Mouse (Mus musculus): Measurements from ENCODE around the gene Trpm7. TPM values are rescaled to one million over a fixed set of nuclear protein-coding genes. Genes with fewer than 3 reads are reported as not detected.
"Not testable (repeated sequence)": the region's sequence is repeated elsewhere in the genome, so short reads cannot be mapped to it uniquely, and the experiment has no call there.

Trpm7 gene
- polyA plus RNA-seq (2012; rRNA removed) = 8.7 and 9.8 TPM in 2 replicates

DNA sequence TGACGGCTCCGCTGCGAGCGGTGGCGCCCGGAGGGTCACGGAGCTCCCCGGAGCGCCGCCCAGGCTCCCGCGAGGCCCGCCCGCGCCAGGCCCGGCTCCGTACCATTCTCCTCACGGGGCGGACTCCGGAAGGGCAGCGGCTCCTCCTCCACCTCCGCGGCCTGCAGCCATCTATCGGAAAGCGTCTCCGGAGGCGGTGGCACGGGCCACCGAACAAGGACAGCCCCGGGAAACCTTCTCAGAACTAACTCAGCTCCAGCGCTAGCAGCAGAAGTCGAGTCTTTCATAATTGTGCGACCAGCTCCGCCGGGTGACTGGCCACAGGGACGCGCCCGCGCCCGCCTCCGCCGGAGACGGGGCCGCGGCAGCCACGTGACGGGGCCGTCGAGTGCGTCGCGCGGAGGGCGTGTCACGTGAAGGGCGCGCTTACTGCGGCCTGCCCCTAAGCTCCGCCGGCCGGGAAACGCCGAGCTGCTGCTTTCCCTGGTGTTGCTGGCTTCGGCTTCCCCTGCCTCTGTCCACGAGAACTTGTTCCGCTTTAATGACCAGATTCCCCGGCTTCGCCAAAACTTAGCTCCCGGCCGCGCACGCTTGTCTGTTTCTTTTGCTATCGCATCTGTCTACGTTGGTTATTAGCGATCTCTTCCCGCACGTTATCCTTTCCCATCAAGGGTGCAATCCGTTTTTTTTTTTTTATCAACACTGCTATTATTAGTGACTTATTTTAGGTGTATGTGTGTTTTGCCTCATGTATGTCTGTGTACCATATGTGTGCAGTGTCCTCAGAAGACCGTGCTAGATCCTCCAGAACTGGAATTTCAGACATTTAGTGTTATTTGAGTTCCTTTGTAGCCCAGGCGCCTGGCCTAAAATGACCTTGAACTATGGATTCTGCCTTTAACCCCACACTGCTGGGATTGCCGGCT lies at the start of gene Trpm7:
TSS of gene Trpm7 (minus strand) at position 360 of the 926 bp plus-strand sequence.
- peak; percentile 37 for DNase-seq (ENCODE audit: low read depth)

DNA sequence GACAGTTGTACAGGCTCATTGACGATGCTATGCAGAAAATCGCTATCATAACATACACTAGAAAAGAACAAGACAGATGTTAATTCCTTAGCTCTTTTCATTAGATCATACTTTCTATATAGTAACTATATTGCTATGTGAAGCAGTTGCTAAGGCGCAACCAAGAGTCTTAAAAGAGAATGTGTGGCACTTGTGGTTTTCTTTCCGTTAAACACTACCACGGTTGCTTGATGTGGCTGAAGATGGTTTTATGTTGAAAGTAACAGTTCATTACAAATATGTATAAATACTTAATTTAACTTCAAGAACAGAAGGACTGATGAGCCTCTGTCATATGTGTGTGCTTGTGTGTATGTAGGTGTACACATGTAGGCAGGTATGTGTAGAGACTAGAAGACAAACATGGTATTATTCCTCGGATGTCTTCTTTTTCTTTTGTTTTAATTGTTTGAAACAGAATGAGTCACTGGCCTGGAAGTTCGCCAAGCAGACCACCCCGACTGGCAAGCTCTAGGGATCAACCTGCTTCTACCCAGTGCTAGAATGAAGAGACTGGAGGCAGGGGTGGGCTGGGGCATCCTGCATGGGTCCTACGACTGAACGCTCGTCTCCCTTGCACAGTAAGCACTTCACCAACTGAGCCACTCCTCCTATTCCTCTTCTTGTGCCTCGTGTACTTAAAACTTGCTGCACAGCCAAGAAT lies 44.5 kb upstream of the Trpm7 start:
- no peak for DNase-seq (ENCODE audit: low read depth)

DNA sequence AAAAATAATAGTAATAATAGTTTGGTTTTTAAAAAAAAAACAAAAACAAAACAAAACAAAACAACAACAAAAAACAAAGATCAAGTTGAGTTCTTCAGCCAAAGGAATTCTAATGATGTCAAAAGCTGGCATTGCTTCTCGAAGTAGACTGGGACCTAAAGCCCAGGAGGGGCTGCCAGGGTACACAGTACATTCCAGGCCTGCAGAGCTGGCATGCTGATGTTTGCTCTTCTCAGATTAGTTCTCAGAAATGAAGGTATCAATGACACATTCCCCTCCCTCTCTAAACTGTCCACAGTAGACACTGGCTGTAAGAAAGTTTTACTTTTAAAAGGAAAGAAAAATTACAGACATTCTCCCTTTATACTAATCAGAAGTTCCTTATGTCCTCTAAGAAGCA lies 40.2 kb upstream of the Trpm7 start:
- no peak for DNase-seq (ENCODE audit: low read depth)

DNA sequence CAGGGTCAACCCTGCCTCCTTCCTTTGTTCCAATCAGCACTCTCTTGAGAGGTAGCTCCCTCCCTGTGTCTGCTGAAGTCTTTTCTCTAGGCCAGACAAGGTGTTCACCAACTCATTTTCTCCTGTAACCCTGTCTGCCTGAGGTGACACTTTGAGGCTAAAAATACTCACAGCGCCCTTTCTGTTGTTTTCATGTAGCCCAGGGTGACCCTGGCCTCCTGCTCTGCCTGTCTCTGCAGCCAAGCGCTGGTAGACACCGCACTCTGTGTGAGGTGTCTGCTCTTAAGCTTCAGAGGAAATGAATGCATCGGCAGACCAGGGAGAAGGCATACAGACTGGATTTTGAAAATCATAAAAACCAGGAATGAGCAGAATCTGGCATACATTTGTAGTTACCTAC lies 38.1 kb upstream of the Trpm7 start:
- DNase-seq (ENCODE audit: low read depth) = no peak

DNA sequence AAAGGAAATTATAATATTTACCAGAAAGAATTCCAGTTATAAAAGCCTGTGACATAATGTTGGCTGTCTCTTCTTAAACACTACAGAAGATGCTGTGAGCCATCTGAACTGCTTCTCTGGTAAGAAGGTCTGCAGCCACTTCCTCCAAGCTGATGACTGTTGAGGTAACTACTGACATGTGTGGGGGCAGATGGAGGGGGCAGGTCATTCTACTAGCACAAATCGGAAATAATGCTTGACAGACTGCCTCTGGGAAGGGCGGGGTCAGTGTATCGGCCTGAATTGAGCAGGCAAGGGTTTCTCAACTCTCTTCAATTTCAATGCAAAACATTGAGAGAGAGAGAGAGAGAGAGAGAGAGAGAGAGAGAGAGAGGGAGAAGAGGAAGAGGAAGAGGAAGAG lies 28.1 kb upstream of the Trpm7 start:
- no peak for DNase-seq (ENCODE audit: low read depth)

DNA sequence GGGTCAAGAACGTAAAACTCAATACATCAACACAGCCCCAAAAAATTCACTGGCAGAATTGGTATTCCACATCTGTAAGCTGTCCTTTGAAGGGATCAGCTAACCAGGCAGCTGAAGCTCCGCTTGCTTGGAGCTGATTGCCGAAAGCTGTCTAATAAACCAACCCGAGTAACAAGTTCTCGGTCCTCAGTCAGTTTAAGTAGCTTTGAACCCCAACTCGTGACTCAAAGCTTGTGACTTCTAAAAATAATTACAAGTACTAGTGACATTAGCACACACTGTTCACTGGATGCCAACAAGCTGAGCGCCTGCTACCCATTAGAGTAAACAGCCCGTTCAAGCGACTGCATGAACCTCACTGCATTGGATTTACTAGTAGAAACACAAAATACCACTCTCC lies 21.5 kb upstream of the Trpm7 start:
- DNase-seq (ENCODE audit: low read depth) = no peak

DNA sequence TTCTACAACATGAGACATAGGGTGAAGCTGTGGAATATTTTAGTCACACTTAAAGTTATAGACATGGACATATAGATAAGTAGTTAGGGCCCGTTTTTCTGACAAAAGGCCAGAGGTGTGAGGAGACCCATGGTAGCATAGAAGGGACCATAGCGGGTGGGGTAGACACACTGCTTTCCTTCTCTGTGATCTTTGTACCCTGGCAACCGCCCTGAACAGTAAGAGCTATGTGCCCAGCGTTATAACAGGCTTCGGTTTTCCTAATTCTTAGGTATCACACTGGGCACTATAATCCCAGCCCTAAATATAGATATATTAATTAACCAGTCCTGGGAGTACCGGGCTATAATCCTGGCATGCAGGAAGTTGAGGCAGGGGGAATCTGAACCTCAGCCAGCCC lies 20.9 kb upstream of the Trpm7 start:
- no peak for DNase-seq (ENCODE audit: low read depth)

DNA sequence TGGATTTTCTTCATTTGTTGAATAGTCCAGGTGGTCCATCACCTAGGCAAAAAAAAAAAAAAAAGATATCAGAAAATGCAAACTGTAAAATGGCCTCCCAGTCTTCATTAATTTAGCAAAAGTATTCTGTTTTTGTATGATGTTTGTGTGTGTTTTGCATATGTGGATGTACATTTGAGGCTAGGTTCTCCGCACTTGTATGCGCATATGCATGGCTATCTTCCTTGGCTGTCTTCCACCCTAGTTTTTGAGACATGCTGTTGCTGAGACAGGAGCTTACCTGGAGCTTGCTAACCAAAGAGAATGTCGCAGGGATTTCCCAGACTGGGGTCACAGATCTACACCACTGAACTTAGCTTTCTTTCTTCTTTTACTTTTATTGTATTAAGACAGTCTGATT lies 18.2 kb upstream of the Trpm7 start:
- DNase-seq (ENCODE audit: low read depth) = no peak

DNA sequence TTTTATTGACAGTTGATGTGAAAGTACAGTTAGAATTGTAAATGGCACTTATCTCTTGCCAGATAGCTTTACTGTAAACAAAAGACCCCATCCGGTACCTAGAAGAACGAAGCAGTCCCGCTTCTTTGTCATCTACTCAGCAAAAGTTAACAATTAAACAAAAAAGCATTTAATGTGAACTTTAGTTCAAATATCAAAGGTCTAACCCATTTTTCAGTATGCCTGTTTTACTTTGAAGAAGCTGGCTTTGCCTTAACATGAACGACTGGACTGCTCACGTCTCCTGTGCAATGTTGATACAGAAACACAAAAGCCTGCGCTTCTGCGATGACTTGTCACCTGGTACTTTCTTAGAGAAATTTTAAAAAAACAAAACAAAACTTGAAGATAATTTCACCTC lies 16.3 kb upstream of the Trpm7 start:
- no peak for DNase-seq (ENCODE audit: low read depth)

DNA sequence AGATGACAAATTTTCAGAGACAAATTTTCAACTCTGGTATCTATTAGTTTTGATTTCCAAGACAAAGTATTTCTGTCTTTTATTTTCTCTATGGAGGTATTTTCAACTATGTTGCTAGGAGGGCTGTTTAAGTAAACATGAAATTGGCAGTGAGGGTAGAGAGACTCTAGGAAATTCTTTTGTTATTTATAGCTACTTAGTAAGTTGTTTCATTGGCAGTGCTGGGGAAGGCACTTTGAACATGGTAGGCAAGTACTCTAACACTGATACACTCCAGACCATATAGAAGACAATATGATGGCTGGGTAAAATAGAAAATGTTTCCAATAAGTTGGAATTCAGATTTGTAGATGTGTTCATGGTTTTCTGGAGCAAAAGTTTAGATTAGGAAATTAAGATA lies 15.7 kb upstream of the Trpm7 start:
- no peak for DNase-seq (ENCODE audit: low read depth)

DNA sequence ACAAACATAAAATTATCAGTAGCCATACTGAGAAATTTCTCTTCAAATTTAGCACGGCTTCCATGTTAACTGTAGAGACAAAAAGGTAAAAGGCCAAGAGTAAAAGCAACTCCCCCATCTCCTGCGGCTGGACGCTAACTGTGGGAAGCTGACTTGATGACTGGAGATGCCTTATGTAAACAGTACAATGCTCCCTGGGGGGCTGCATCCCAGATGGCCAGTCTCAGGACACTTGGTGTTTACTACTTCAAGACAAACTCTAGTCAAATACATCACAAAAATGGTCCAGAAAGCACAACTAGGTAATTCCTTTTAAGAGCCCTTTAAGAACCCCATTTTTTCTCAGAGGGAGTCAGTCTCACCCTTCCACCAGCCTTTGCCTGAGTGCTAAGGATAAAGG lies 11.1 kb upstream of the Trpm7 start:
- no peak for DNase-seq (ENCODE audit: low read depth)

DNA sequence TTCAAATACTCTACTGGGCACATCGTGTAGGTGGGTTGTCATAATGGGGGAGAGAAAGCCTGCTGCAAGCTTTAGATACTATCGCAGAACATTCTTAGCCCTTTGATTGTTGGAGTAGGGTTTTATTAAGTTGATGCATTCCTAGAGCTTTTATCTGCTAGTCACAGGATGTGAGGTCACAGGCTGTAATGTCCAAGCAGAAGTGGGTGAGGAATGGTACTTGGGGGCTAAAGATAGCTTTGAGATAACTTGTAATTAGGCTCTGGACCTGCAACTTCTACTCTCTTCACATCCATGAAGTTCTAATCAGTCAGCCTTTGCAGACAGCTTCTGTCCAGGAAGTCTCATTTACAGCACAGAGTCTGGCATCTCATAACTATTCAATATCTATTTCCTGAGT lies 9.8 kb upstream of the Trpm7 start:
- DNase-seq (ENCODE audit: low read depth) = no peak

DNA sequence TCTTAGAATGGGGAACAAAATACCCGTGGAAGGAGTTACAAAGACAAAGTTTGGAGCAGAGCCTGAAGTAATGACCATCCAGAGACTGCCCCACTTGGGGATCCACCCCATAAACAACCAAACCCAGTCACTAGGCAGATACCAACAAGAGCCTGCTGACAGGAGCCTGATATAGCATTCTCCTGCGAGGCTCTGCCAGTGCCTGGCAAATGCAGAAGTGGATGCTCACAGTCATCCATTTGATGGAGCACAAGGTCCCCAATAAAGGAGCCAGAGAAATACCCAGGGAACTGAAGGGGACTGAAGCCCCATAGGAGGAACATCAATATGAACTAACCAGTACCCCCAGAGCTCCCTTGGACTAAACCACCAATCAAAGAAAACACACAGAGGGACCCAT lies 6.7 kb upstream of the Trpm7 start:
- not testable (repeated sequence) for DNase-seq (ENCODE audit: low read depth)

DNA sequence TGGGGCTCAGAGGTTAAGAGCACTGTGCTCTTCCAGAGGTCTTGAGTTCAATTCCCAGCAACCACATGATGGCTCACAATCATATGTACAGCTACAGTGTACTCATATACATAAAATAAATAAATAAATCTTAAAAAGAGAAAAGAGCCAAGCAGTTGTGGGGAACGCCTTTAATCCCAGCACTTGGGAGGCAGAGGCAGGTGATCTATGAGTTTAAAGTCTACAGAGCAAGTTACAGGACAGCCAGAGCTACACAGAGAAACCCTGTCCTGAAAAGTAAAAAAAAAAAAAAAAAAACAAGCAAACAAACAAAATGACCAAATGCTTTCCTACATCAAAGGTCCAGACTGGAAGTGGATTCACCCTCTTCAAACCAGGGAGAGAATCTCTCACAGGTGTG lies 2.0 kb upstream of the Trpm7 start:
- no peak for DNase-seq (ENCODE audit: low read depth)

DNA sequence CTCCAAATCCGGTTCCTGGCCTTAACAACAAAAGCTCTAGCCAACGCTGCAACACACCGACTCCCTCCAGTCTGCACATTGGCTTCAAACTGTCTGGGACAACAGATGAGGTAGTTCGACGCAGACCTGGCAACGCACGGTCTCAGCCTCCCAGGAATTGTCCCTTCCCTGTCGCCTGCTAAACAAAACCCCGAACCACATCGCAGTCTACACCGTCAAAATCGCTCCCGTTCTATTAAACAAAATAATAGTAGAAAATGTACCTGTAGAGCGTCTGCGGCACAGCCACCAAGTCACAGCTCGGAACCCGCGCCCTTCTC lies 554 bp downstream of the Trpm7 start:
- DNase-seq (ENCODE audit: low read depth) = peak; percentile 14

DNA sequence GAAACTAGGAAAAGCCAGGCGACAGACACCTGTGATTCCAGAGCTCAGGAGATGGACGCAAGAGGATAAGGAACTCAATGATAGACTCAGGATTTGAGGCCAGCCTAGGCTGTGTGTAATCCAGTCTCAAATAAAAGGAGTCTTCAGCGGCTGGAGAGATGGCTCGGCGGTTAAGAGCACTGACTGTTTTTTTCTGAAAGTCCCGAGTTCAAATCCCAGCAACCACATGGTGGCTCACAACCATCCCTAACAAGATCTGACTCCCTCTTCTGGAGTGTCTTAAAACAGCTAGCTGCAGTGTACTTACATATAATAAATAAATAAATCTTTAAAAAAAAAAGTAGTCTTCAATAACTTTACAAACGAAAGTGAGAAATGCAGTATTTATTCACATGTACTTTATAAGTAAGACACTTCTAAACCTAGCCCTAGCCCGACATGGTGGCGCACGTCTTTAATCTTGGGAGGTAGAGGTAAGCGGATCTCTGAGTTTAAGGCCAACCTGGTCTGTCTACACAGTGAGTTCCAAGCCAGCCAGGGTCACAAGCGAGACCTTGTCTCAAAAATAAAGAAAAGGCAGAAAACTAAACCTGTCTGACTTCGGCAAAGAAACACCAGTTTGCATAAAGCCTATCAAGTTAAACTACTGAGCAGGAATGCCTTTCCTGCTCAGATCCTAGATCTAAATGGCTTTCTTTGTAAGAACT lies 1.1 kb downstream of the Trpm7 start:
- no peak for DNase-seq (ENCODE audit: low read depth)

DNA sequence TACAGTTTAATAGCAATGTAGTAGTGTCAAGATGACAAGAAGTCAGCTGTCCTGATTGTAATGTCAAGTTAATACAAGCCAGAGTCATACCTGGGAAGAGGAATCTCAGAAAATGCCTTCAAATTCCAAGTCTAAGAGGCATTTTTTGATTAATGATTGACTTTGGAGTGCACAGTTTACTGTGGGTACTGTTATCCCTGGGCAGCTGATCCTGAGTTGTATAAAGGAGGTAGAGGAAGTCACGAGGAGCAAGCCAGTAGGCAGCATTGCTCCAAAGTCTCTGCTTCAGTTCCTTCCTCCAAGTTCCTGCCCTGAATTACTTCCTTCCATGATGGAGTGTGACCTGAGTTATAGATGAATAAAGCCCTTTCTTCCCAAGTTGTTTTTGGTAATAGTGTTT lies 9.7 kb downstream of the Trpm7 start:
- no peak for DNase-seq (ENCODE audit: low read depth)

DNA sequence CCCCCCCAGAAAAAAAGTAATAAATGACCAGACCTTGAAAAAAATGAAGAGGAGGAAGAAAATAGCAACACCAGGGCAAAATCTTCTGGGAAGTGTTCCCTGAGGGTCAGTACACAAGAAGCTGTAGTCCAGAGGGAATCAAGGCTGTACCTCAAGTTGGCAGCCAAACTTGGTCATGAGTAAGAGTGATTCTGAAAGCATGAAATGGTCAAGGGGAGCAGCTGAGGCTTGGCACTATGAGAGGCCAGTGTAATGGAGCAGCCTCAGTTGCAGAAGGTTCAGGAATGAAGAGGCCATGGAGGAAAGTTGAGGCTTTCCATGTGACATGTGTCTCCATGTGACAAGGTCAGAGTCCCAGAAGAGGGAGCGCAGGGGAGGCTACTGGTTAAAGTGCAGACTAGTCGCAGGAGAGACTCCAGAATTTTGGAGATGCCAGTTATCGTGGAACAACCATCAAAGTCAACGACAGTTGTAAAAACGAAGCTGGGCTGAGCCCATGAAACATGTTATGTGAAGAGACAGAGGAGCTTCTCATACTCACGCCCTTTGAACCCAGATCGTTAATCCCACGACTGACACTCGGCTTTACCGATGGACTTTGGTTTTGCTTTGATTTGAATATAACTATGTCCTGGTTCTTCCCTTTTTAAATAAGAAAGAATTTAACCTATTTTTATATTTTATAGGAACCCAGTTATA lies 10.4 kb downstream of the Trpm7 start:
- no peak for DNase-seq (ENCODE audit: low read depth)

DNA sequence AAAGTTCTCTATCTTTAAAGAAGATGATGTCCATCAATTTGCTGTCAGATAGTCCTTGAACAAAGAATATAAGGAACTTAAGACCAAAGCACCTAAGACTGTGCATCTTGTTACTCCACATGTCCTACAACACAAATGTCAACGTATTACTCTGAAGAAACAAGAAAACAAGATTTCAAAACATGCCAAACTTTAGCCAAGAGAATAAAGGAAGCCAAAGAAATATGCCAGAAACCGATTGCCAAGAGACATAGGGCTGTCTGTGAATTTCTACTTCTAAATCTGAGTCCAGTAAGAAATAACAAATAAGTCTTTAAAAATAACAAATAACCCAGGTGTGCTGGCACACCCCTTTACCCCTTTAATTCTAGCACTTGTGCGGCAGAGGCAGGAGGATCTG lies 11.0 kb downstream of the Trpm7 start:
- DNase-seq (ENCODE audit: low read depth) = no peak

DNA sequence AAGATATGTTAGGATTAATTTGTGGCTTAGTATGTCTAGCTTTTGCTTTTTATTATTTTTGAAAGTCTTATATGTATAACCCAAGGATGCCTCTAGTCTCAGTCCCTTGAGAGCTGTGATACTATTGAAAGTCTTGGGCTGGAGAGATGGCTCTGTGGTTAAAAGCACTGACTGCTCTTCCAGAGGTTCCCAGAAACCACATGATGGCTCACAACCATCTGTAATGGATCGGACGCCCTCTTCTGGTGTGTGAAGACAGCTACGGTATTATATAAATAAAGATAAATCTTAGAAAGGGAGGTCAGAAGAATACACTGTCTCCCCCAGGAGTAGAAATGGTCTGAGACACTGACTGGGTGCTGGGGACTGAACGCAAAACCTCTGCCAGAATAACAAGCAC lies 31.3 kb downstream of the Trpm7 start:
- no peak for DNase-seq (ENCODE audit: low read depth)

DNA sequence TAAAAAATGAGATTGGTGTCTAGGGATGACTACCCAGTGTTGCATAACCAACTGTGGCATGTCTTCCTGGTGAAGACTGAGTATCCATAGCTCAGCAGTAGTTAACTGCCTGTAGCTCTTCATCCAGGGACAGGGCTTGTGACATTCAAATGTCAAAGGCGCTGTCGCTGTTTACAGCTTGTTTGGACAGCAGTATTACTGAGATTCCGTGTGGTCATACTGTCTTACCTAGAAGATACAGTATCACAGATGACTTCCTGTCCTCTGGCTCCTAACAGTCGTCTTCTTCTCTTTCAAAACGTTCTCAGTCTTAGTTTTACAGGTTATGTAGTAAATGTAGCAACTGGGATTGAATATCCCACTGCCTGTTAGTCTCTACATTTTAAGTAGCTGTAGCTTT lies 37.2 kb downstream of the Trpm7 start:
- DNase-seq (ENCODE audit: low read depth) = no peak

DNA sequence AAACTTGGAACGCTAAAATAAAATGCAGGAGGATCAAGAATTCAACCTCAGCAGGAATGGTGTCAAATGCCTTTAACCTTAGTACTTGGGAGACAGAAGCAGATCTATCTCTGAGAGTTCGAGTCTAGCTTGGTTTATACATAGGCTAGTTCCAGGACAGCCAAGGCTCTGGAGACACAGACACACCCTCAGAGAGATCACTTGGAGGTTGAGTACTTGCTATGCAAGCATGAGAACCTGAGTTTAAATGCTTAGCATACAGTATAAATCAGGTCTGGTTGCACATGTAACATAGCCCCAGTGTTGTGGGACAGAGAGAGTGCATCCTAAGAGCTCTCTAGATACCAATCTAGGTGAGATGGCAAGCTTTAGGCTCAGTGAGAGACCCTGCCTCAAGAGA lies 58.6 kb downstream of the Trpm7 start:
- DNase-seq (ENCODE audit: low read depth) = no peak

Measured in gonadal fat pad, adult 2 months (tissue).